Mouse (Mus musculus) lung, adult 2 months (tissue): ENCODE measurements around the gene Kntc1. TPM values are rescaled to one million over a fixed set of nuclear protein-coding genes. Genes with fewer than 3 reads are reported as not detected.
"Not testable (repeated sequence)": the region's sequence is repeated elsewhere in the genome, so short reads cannot be mapped to it uniquely, and the experiment has no call there.

Source experiments
- DNase-seq: peaks from one replicate; pipeline ENCODE4 v3.0.0; 2022
- H3K4me1 ChIP-seq: fragments of 200-500 bp; 2 replicates; pipeline ENCODE4 v1.6.1; 2011; ENCODE audit warnings: low read length; ENCODE audit not compliant: control insufficient read depth, insufficient read depth
- H3K4me3 ChIP-seq: fragments of 200-500 bp; replicated peaks from 2 replicates; pipeline ENCODE3; 2011; ENCODE audit warnings: low read depth, mild to moderate bottlenecking, control low read depth, low read length; ENCODE audit errors: extremely low read depth
- CTCF ChIP-seq: fragments of 200-500 bp; IDR thresholded peaks from 2 replicates; pipeline ENCODE4 v1.5.1; 2011; ENCODE audit warnings: mild to moderate bottlenecking, low read length, control low read depth; ENCODE audit not compliant: insufficient read depth
- POLR2A ChIP-seq: fragments of 200-500 bp; IDR thresholded peaks from 2 replicates; pipeline ENCODE4 v1.6.1; 2011; ENCODE audit warnings: low read depth, mild to moderate bottlenecking, control low read depth, low read length, borderline replicate concordance; ENCODE audit errors: extremely low read depth
- WGBS: fragments of 180-500 bp; shearing (Covaris S2); methylation state at CpG from one replicate; pipeline ENCODE4 v1.1.7; 2018; 5-methylcytosine and 5-hydroxymethylcytosine counted together
- polyA plus RNA-seq: library from polyadenylated mRNA; depleted of rRNA; stranded (reverse); fragments of >200 nt; gene quantifications from 2 replicates; pipeline ENCODE4 v1.2.3, GENCODE M21; 2012; rRNA removed

Kntc1 gene
- polyA plus RNA-seq, result 0.34 and 1.3 TPM in 2 replicates

- TF ChIP-seq POLR2A (peak; percentile 97), CTCF (peak; percentile 26; the same call in 1 of the 2 replicates)
- WGBS, result under 1% methylated on average over 63 of the region's 63 CpGs
- H3K4me1 ChIP-seq, result peaks cover 9% of the 10 kb centered on the region
- peak; percentile 99 for DNase-seq
- peak within 1 kb of the TSS; percentile 81 for H3K4me3 ChIP-seq
These were observed at the start of gene Kntc1, which contains the start of gene Rsrc2 for GRCm38 (mm10) chr5:123749065-123750064. Kntc1 (plus strand) TSS chr5:123749716. Rsrc2 (minus strand) TSS chr5:123749414.

- no peaks in the 10 kb centered on the region for H3K4me1 ChIP-seq
- 31% methylated on average over 11 of the region's 11 CpGs for WGBS
- DNase-seq, result no peak
- TF ChIP-seq POLR2A, result no peak
- no peak for TF ChIP-seq CTCF
- H3K4me3 ChIP-seq, result no peak overlapping the region
These were observed 48.9 kb upstream of the Kntc1 start for GRCm38 (mm10) chr5:123700625-123701024.

DNA sequence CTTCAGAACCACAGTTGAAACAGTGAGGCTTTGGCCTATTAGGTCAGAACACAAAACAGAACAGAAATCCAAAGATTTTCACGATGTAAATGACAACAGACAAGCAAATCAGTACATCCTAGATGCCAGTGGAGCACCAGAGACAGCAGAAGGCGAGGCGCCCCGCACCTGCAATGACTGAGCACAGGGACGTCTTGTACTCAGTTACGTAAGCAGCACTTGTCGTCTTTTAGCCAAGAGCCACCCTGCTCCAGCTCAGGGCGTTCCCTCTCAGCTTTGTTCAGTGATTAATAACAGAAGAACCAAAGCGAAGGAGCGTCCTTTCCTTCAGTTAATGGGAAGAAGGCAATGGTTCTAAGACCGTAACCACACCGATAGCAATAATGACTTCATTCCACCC, 40.9 kb upstream of the Kntc1 start:
- DNase-seq, result peak; percentile 38
- TF ChIP-seq CTCF (no peak), POLR2A (no peak)
- 76% methylated on average over 12 of the region's 12 CpGs for WGBS
- Histone ChIP-seq H3K4me3 (no peak overlapping the region), H3K4me1 (peaks cover 2% of the 10 kb centered on the region)

- TF ChIP-seq POLR2A (no peak), CTCF (no peak)
- Histone ChIP-seq H3K4me3 (no peak overlapping the region), H3K4me1 (peaks cover 2% of the 10 kb centered on the region)
- 49% methylated on average over 4 of the region's 4 CpGs for WGBS
- no peak for DNase-seq
These were observed 39.9 kb upstream of the Kntc1 start for GRCm38 (mm10) chr5:123709571-123709970.

DNA sequence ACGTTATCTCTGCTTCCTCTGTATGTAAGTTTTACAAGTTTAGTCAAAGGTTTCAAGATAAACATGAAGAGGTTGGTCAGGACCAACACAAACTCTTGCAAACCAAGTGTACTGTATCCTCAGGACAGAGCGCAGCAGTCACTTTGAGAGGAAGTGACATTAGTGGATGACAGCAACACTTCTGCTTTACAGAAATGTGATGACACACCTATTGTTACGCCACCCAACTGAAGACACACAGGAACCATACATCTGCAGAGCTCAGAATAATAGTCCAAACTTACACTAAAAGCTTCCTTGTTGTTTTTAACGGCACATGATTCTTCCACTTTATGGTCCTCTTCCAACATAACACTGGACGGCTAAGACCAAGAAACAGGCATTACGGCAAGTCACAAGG, 35.7 kb upstream of the Kntc1 start:
- Histone ChIP-seq H3K4me1 (peaks cover 7% of the 10 kb centered on the region), H3K4me3 (no peak overlapping the region)
- TF ChIP-seq POLR2A (no peak), CTCF (no peak)
- 90% methylated on average over 6 of the region's 6 CpGs for WGBS
- no peak for DNase-seq

- 82% methylated on average over 4 of the region's 4 CpGs for WGBS
- no peak overlapping the region for H3K4me3 ChIP-seq
- no peak for DNase-seq
- TF ChIP-seq CTCF (no peak), POLR2A (no peak)
- H3K4me1 ChIP-seq, result peaks cover 7% of the 10 kb centered on the region
These were observed 34.9 kb upstream of the Kntc1 start for GRCm38 (mm10) chr5:123714622-123715021.

- WGBS, result under 1% methylated on average over 83 of the region's 83 CpGs
These were observed 28.9 kb upstream of the Kntc1 start, which contains the start of gene Zcchc8 for GRCm38 (mm10) chr5:123720328-123721311. Zcchc8 (minus strand) TSS chr5:123721100.

GRCm38 (mm10) chr5:123723816-123724215, 25.7 kb upstream of the Kntc1 start:
- WGBS, result 82% methylated on average over 7 of the region's 7 CpGs
- not testable (repeated sequence) for DNase-seq, H3K4me3 ChIP-seq, H3K4me1 ChIP-seq

More at GRCm38 (mm10) chr5:123720328-123721311, 28.9 kb upstream of the Kntc1 start, which contains the start of gene Zcchc8:
- Histone ChIP-seq H3K4me3 (peak within 1 kb of the TSS; percentile 97), H3K4me1 (peaks cover 7% of the 10 kb centered on the region)
- TF ChIP-seq POLR2A, result peak; percentile 81; the same call in 1 of the 2 replicates
- TF ChIP-seq CTCF, result no peak
- DNase-seq, result peak; percentile 90

DNA sequence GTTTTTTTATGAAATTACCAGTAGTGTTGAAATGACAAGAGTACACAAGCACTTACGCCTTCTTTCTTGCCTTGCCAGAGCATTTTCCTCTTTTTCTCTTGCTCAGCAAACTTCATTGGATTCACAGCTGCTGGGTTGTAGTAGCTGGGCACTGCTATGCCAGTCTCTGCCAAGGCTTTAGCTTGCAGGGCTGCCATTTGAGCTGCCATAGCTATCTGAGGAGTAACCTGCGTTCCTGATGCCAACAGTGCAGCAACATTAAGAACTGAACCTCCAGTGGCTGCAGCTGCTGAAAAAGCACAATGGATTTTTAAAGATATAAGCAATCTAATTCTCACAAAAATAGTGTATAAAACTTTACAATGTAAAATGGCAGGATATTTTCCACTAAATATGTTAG, 18.5 kb upstream of the Kntc1 start:
- no peak overlapping the region for H3K4me3 ChIP-seq
- 88% methylated on average over 2 of the region's 2 CpGs for WGBS
- no peak for TF ChIP-seq CTCF
- DNase-seq, result no peak
- H3K4me1 ChIP-seq, result no peaks in the 10 kb centered on the region
